Mouse (Mus musculus): Measurements from ENCODE around the gene Avpr1a. TPM values are rescaled to one million over a fixed set of nuclear protein-coding genes. Genes with fewer than 3 reads are reported as not detected.

Gene Avpr1a
- not detected for polyA plus RNA-seq (2017; shearing (Covaris generic))

DNA sequence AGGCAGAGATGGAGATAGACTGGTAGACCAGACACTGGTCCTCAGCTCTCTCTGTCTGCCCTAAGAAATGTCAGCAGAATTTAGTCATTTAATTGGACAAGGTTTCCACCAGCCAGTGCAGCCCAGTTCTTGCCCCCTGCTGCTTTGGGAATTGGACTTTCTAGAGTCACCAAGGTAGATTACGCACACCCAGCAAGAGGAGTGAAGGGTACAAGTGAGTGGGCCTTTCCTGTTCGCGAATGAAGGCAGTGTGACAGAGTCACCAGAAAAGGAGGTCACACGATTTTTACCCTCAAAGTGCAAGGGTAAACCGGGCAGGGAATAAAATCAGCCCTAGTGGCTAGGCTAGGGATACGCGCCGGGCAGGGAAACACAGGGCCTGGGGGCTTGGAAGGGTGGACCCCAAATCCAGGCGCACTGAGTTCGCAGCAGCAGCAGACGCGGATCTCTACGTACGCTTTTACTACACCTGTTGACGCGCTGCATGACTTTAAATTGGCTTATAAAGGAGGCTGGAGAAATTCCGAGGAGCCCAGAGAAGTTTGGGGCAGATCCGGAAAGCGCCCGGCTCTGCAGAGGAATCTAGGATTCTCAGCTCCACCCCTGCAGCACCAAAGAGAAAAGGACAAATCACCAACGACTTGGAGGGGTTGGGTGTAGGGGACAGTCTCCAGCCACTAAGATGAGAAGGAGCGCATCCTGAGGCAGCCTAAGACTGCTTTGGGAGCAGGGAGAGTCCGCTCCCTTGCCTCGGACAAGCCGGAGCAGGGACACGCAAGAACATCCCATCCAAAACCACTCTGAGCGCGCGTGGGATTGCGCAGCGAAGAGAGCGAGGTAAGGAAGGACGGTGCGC is at the start of gene Avpr1a:
TSS of gene Avpr1a (plus strand) at position 639 of the 856 bp plus-strand sequence.

Other genes starting within 250 kb of the Avpr1a start
- gene Ppm1h, start 230.3 kb downstream of the Avpr1a start, polyA plus RNA-seq (2017; shearing (Covaris generic)), result 86.8 TPM